Mouse (Mus musculus) heart, postnatal 0 days (tissue): ENCODE results near the gene Aldh6a1. TPM values are rescaled to one million over a fixed set of nuclear protein-coding genes. Genes with fewer than 3 reads are reported as not detected.
A peak's percentile ranks its signal among the peaks of the same experiment; 100 is the strongest.

Experiments used
- ATAC-seq: fragments of 200-750 bp; cut with Nextera tagmentation; 2 replicates; pipeline ENCODE4 v1.8.0; 2017; ENCODE audit warnings: low read depth, moderate number of reproducible peaks, moderate library complexity; ENCODE audit not compliant: insufficient read depth
- DNase-seq: peaks from one replicate; pipeline ENCODE4 v3.0.0-alpha.2; 2016; ENCODE audit warnings: low spot score
- H3K27ac ChIP-seq: fragments of 300-500 bp; sonication (generic); 2 replicates; pipeline ENCODE4 v1.5.1; 2014; ENCODE audit warnings: low read depth, mild to moderate bottlenecking
- H3K27me3 ChIP-seq: fragments of 300-500 bp; sonication (generic); 2 replicates; pipeline ENCODE4 v1.6.1; 2014; ENCODE audit warnings: low read length, mixed read lengths; ENCODE audit not compliant: control insufficient read depth, insufficient read depth
- H3K36me3 ChIP-seq: fragments of 300-500 bp; sonication (generic); replicated peaks from 2 replicates; pipeline ENCODE4 v1.6.1; 2014; ENCODE audit warnings: low read length, mixed read lengths; ENCODE audit not compliant: control insufficient read depth, insufficient read depth
- H3K4me1 ChIP-seq: fragments of 300-500 bp; sonication (generic); 2 replicates; pipeline ENCODE4 v1.6.1; 2014; ENCODE audit warnings: antibody characterized with exemption; ENCODE audit not compliant: control insufficient read depth, insufficient read depth
- H3K4me2 ChIP-seq: fragments of 300-500 bp; sonication (generic); 2 replicates; pipeline ENCODE4 v1.6.1; 2014; ENCODE audit warnings: low read depth, mild to moderate bottlenecking, low read length, moderate library complexity
- H3K4me3 ChIP-seq: fragments of 300-500 bp; sonication (generic); 2 replicates; pipeline ENCODE4 v1.5.1; 2014; ENCODE audit warnings: low read depth, low read length
- H3K9ac ChIP-seq: fragments of 300-500 bp; sonication (generic); replicated peaks from 2 replicates; pipeline ENCODE4 v1.6.1; 2014; ENCODE audit warnings: low read depth, low read length, mixed read lengths
- H3K9me3 ChIP-seq: fragments of 300-500 bp; sonication (generic); replicated peaks from 2 replicates; pipeline ENCODE4 v1.6.1; 2016; ENCODE audit warnings: low read length; ENCODE audit not compliant: control insufficient read depth
- CTCF ChIP-seq: IDR thresholded peaks from 2 replicates; pipeline ENCODE4 v1.5.1; 2016; ENCODE audit warnings: antibody characterized with exemption, control low read depth, low read depth
- EP300 ChIP-seq: IDR thresholded peaks from 2 replicates; pipeline ENCODE4 v1.6.1; 2016; ENCODE audit warnings: antibody characterized with exemption, low read depth
- WGBS: fragments of 180-500 bp; shearing (Covaris S2); extraction: QIAGEN DNeasy Blood & Tissue Kit; methylation state at CpG from one replicate; pipeline ENCODE4 v1.1.7; 2014; 5-methylcytosine and 5-hydroxymethylcytosine counted together
- polyA plus RNA-seq: library from polyadenylated mRNA; unstranded; fragments of >200 nt; fragmentation: Nextera tagmentation; extraction: Ambion mirVana; gene quantifications from 2 replicates; pipeline ENCODE4 v1.2.1, GENCODE M21; 2015
- total RNA-seq: library from RNA; depleted of rRNA; stranded (reverse); fragments of >200 nt; gene quantifications from 2 replicates; pipeline ENCODE4 v1.2.3, GENCODE M21; 2014; ENCODE audit warnings: low replicate concordance

Gene Aldh6a1
- total and polyA plus RNA-seq, 2 experiments from 2014 or later = 74.9 to 80.1 TPM

DNA sequence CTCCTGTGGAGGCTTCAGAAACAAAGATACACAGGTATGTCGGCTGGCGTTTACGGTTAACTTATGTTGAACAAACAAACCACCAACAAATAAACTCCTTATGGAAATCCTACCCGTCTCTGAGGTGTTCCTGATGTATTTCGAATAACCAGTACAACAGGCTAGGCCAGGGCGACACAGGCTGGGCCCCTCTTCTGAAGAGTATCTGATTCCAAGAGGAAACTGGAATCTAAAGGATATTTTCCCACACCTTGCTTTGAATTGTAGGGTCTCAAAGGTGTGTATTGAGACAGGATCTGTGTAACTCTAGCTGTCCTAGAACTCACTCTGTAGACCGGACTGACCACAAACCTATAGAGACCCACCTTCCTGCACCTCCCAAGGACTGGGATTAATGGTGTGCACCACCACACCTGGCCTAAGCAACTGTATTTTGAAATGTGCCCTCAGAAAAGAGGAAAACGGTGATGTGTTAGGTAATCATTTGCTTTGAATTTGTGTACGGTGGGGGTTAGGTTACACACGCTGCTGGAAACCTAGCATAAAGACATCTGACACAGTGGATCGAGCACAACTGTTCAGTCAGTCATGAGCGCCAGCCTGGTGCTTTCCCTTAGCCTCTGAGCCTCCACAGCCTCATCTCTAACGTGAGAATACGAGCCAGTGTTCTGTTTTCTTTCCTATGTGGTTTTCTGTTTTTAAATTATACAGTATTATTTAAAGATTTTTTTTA is 53.7 kb downstream of the Aldh6a1 start:
- H3K36me3 ChIP-seq = no peaks in the 10 kb centered on the region; the same call in 1 of the 2 replicates
- H3K4me2 ChIP-seq = no peak overlapping the region
- 92% methylated on average over 14 of the region's 14 CpGs for WGBS
- no peak for TF ChIP-seq EP300
- no peak for TF ChIP-seq CTCF
- no peaks in the 10 kb centered on the region for H3K9me3 ChIP-seq
- H3K27ac ChIP-seq = no peak overlapping the region
- no peak for DNase-seq
- no peak overlapping the region for H3K4me3 ChIP-seq
- no peaks in the 10 kb centered on the region for H3K27me3 ChIP-seq
- no peaks in the 10 kb centered on the region for H3K4me1 ChIP-seq
- ATAC-seq = no peak
- no peak overlapping the region for H3K9ac ChIP-seq

DNA sequence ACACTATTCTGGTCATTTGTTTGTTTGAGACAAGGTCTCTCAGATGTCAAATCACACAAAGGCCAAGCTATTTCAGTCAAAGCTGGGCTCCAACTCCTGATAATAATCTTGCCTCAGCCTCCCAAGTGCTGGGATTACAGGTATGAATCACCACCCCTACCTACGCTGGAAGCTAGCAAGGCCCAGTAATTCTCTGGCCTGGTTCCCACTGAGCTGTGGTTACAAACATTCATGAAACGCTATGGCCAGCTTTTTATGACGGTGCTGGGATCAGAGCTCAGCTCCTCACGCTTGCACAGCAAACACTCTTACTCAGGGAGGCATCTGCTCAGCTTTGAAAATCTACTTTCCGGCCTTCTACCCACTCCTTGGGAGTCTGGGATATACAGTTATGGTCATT is 57.0 kb downstream of the Aldh6a1 start:
- H3K4me1 ChIP-seq = peaks cover 6% of the 10 kb centered on the region
- H3K27ac ChIP-seq = no peak overlapping the region
- no peak overlapping the region for H3K4me3 ChIP-seq
- TF ChIP-seq EP300 (no peak), CTCF (no peak)
- H3K36me3 ChIP-seq = no peaks in the 10 kb centered on the region; the same call in none of the 2 replicates
- 71% methylated on average over 5 of the region's 5 CpGs for WGBS
- no peak for DNase-seq
- H3K4me2 ChIP-seq = no peak overlapping the region
- ATAC-seq = no peak
- H3K9me3 ChIP-seq = no peaks in the 10 kb centered on the region
- no peak overlapping the region for H3K9ac ChIP-seq
- H3K27me3 ChIP-seq = no peaks in the 10 kb centered on the region

DNA sequence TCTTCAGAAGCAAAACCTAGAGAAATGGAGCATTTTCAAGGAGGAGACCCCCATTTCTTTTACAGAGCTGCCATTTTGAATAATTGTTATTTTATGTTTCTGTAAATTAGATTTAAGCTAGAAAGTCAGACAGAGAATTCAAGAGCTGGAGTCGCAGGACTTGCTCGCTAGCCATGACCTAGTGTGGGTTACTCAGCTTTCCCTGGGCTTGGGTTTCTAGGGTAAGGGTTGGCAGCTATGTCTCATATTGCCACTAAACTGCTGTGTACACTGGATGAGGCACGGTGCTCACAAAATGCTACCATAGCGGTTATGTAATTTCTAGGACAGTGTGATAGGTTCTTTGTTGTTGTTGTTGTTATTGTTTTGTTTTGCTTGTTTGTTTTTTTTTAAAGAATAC is 58.1 kb downstream of the Aldh6a1 start:
- TF ChIP-seq CTCF (no peak), EP300 (no peak)
- ATAC-seq (no peak), DNase-seq (no peak)
- 96% methylated on average over 4 of the region's 4 CpGs for WGBS
- Histone ChIP-seq H3K4me3 (no peak overlapping the region), H3K9me3 (no peaks in the 10 kb centered on the region), H3K4me2 (no peak overlapping the region), H3K9ac (no peak overlapping the region), H3K27me3 (no peaks in the 10 kb centered on the region), H3K27ac (no peak overlapping the region), H3K36me3 (peaks cover 12% of the 10 kb centered on the region), H3K4me1 (peaks cover 11% of the 10 kb centered on the region)

DNA sequence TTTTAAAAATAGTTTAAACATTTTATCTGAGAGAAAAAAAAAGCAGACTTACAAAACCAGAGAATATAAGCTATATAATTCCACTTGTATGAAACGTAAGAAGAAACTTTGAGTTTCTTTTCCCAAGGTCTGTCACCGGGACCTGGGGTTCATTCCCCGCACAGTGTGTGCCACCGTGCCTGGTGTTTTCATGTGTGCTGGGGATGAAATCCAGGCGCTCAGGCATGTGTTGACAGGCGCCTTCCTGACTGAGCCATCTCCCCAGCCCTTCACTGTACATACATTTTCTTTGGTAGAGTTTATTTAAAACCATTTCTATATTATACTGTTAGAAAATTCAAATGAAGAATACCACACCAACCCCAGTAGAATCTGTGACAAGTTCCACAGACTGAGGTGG is 60.5 kb downstream of the Aldh6a1 start:
- peaks cover 20% of the 10 kb centered on the region for H3K4me1 ChIP-seq
- H3K9ac ChIP-seq = no peak overlapping the region
- ATAC-seq = peak; percentile 89
- H3K27ac ChIP-seq = peak overlapping the region; percentile 62
- no peaks in the 10 kb centered on the region for H3K9me3 ChIP-seq
- H3K4me2 ChIP-seq = no peak overlapping the region
- WGBS = 19% methylated on average over 6 of the region's 6 CpGs
- DNase-seq = peak; percentile 69
- H3K27me3 ChIP-seq = no peaks in the 10 kb centered on the region
- no peak for TF ChIP-seq CTCF
- peak; percentile 64; the same call in 1 of the 2 replicates for TF ChIP-seq EP300
- H3K4me3 ChIP-seq = no peak overlapping the region
- H3K36me3 ChIP-seq = peaks cover 19% of the 10 kb centered on the region

DNA sequence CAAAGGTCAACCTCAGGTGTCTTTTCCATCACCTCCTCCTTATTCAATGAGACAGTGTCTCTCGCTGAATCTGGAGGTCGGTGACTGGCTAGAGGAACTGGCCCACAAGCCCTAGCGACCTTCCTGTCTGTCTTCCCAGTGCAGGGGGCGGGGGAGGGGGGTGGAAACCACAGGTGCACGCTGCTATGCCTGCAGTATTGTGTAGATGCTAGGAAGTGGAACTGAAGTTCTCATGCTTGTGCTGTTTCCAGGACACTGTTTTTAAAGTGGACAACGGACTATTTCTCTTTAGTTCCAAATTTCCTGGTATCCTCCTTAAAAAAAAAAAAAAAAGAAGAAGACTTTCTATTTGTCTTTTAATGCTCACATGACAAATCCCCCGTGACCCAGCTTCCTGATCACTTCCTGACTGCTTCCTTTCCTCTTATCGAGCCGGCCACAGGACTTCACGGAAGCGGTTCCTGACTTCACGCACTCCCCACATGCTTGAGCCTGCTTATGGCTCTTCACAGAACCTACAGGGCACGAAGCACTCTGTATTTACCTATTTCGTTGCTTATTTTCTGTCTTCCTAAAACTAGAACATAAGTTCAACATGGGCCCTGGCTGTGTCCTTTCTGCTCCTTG is 61.9 kb downstream of the Aldh6a1 start:
- H3K9ac ChIP-seq = no peak overlapping the region
- no peak for DNase-seq
- peaks cover 33% of the 10 kb centered on the region for H3K4me1 ChIP-seq
- ATAC-seq = no peak
- H3K4me3 ChIP-seq = no peak overlapping the region
- 64% methylated on average over 14 of the region's 14 CpGs for WGBS
- peaks cover 19% of the 10 kb centered on the region for H3K36me3 ChIP-seq
- H3K27me3 ChIP-seq = no peaks in the 10 kb centered on the region
- H3K9me3 ChIP-seq = no peaks in the 10 kb centered on the region
- H3K27ac ChIP-seq = no peak overlapping the region
- TF ChIP-seq CTCF = no peak
- no peak for TF ChIP-seq EP300
- peak overlapping the region; percentile 18; the same call in 1 of the 2 replicates for H3K4me2 ChIP-seq
